Mouse (Mus musculus): ENCODE measurements around the gene Chst11. TPM values are rescaled to one million over a fixed set of nuclear protein-coding genes. Genes with fewer than 3 reads are reported as not detected.

The Chst11 gene
- total RNA-seq, 2 experiments from 2014 or later, result 15.2 to 24.1 TPM

- peak; percentile 26; the same call in 1 of the 2 replicates for ATAC-seq (replicated peaks; ENCODE audit: low FRiP score, low TSS enrichment, poor library complexity, severe bottlenecking)
Observed at GRCm38 (mm10) chr10:83153374-83153773, 168.1 kb downstream of the Chst11 start.

- ATAC-seq (replicated peaks; ENCODE audit: low FRiP score, low TSS enrichment, poor library complexity, severe bottlenecking), result peak; percentile 62
Observed at GRCm38 (mm10) chr10:83153887-83154286, 168.6 kb downstream of the Chst11 start.

GRCm38 (mm10) chr10:83157289-83157688 is 172.0 kb downstream of the Chst11 start:
- ATAC-seq (replicated peaks; ENCODE audit: low FRiP score, low TSS enrichment, poor library complexity, severe bottlenecking), result no peak

GRCm38 (mm10) chr10:83158322-83158721 is 173.0 kb downstream of the Chst11 start:
- ATAC-seq (replicated peaks; ENCODE audit: low FRiP score, low TSS enrichment, poor library complexity, severe bottlenecking), result no peak

- no peak for ATAC-seq (replicated peaks; ENCODE audit: low FRiP score, low TSS enrichment, poor library complexity, severe bottlenecking)
Observed at GRCm38 (mm10) chr10:83159229-83159628, 173.9 kb downstream of the Chst11 start.

GRCm38 (mm10) chr10:83161656-83162365 is 176.5 kb downstream of the Chst11 start:
- 0 out of 2 replicates have a peak, but pooled peaks have one; percentile 34 for ATAC-seq (replicated peaks; ENCODE audit: low FRiP score, low TSS enrichment, poor library complexity, severe bottlenecking)

- no peak for ATAC-seq (replicated peaks; ENCODE audit: low FRiP score, low TSS enrichment, poor library complexity, severe bottlenecking)
Observed at GRCm38 (mm10) chr10:83163946-83164345, 178.6 kb downstream of the Chst11 start.

- ATAC-seq (replicated peaks; ENCODE audit: low FRiP score, low TSS enrichment, poor library complexity, severe bottlenecking), result no peak; the same call in 1 of the 2 replicates
Observed at GRCm38 (mm10) chr10:83164901-83165435, 179.7 kb downstream of the Chst11 start.

- no peak for ATAC-seq (replicated peaks; ENCODE audit: low FRiP score, low TSS enrichment, poor library complexity, severe bottlenecking)
Observed at GRCm38 (mm10) chr10:83165521-83166243, 180.4 kb downstream of the Chst11 start.

GRCm38 (mm10) chr10:83166272-83166671 is 181.0 kb downstream of the Chst11 start:
- no peak for ATAC-seq (replicated peaks; ENCODE audit: low FRiP score, low TSS enrichment, poor library complexity, severe bottlenecking)

GRCm38 (mm10) chr10:83167492-83167891 is 182.2 kb downstream of the Chst11 start:
- no peak for ATAC-seq (replicated peaks; ENCODE audit: low FRiP score, low TSS enrichment, poor library complexity, severe bottlenecking)

- no peak for ATAC-seq (replicated peaks; ENCODE audit: low FRiP score, low TSS enrichment, poor library complexity, severe bottlenecking)
Observed at GRCm38 (mm10) chr10:83168303-83169056, 183.2 kb downstream of the Chst11 start.

- ATAC-seq (replicated peaks; ENCODE audit: low FRiP score, low TSS enrichment, poor library complexity, severe bottlenecking), result no peak
Observed at GRCm38 (mm10) chr10:83169554-83169953, 184.3 kb downstream of the Chst11 start.

GRCm38 (mm10) chr10:83178151-83178550 is 192.9 kb downstream of the Chst11 start:
- no peak for ATAC-seq (replicated peaks; ENCODE audit: low FRiP score, low TSS enrichment, poor library complexity, severe bottlenecking)

GRCm38 (mm10) chr10:83178661-83179060 is 193.4 kb downstream of the Chst11 start:
- no peak for ATAC-seq (replicated peaks; ENCODE audit: low FRiP score, low TSS enrichment, poor library complexity, severe bottlenecking)

GRCm38 (mm10) chr10:83181831-83182572 is 196.7 kb downstream of the Chst11 start:
- ATAC-seq (replicated peaks; ENCODE audit: low FRiP score, low TSS enrichment, poor library complexity, severe bottlenecking), result no peak

- peak; percentile 39; the same call in 1 of the 2 replicates for ATAC-seq (replicated peaks; ENCODE audit: low FRiP score, low TSS enrichment, poor library complexity, severe bottlenecking)
Observed at GRCm38 (mm10) chr10:83182573-83182960, 197.3 kb downstream of the Chst11 start.

- ATAC-seq (replicated peaks; ENCODE audit: low FRiP score, low TSS enrichment, poor library complexity, severe bottlenecking), result peak; percentile 16
Observed at GRCm38 (mm10) chr10:83183634-83184479, 198.6 kb downstream of the Chst11 start.
